Mouse (Mus musculus) small intestine, adult 2 months (tissue): ENCODE measurements around the gene Spp1.

Experiments used
- CTCF ChIP-seq: fragments of 200-500 bp; IDR thresholded peaks from 2 replicates; pipeline ENCODE4 v1.5.1; 2012; ENCODE audit warnings: low read depth, mild to moderate bottlenecking, control low read depth, inconsistent platforms, low read length, moderate library complexity, mixed read lengths; ENCODE audit not compliant: insufficient replicate concordance, insufficient read length; ENCODE audit errors: extremely low read depth
- POLR2A ChIP-seq: fragments of 200-500 bp; IDR thresholded peaks from 2 replicates; pipeline ENCODE4 v1.6.1; 2012; ENCODE audit warnings: low read depth, mild to moderate bottlenecking, control low read depth, inconsistent platforms, low read length, moderate library complexity

- no peak for TF ChIP-seq CTCF
- TF ChIP-seq POLR2A: no peak
These were observed 18.9 kb upstream of the Spp1 start for GRCm38 (mm10) chr5:104415999-104416398.
